Mouse (Mus musculus): ENCODE measurements around the gene 5730522E02Rik. TPM values are rescaled to one million over a fixed set of nuclear protein-coding genes. Genes with fewer than 3 reads are reported as not detected.

Gene 5730522E02Rik
- polyA plus RNA-seq, 1 experiment from 2014 or later, result 6.1 TPM

GRCm38 (mm10) chr11:25715447-25716321, 494.9 kb downstream of the 5730522E02Rik start:
- 90% methylated on average over 7 of the region's 7 CpGs for WGBS
- DNase-seq (ENCODE audit: low spot score) (no peak), ATAC-seq (replicated peaks; ENCODE audit: low FRiP score) (no peak)
- Histone ChIP-seq H3K4me3 (ENCODE audit: low read depth, low read length) (no peak overlapping the region), H3K27ac (ENCODE audit: low read depth, low read length) (no peak overlapping the region), H3K9ac (ENCODE audit: low read length) (no peak overlapping the region), H3K36me3 (ENCODE audit: control insufficient read depth, insufficient read depth, low read length) (no peaks in the 10 kb centered on the region), H3K27me3 (ENCODE audit: control insufficient read depth, insufficient read depth, low read length) (no peaks in the 10 kb centered on the region), H3K4me2 (ENCODE audit: low read depth, low read length, severe bottlenecking) (no peak overlapping the region), H3K9me3 (ENCODE audit: control insufficient read depth, low read length) (no peaks in the 10 kb centered on the region), H3K4me1 (replicated peaks; ENCODE audit: control insufficient read depth, insufficient read depth, low read length) (no peaks in the 10 kb centered on the region)

- Histone ChIP-seq H3K27me3 (ENCODE audit: control insufficient read depth, insufficient read depth, low read length) (no peaks in the 10 kb centered on the region), H3K36me3 (ENCODE audit: control insufficient read depth, insufficient read depth, low read length) (no peaks in the 10 kb centered on the region), H3K4me1 (replicated peaks; ENCODE audit: control insufficient read depth, insufficient read depth, low read length) (no peaks in the 10 kb centered on the region), H3K9ac (ENCODE audit: low read length) (no peak overlapping the region), H3K4me3 (ENCODE audit: low read depth, low read length) (no peak overlapping the region), H3K9me3 (ENCODE audit: control insufficient read depth, low read length) (no peaks in the 10 kb centered on the region), H3K4me2 (ENCODE audit: low read depth, low read length, severe bottlenecking) (no peak overlapping the region), H3K27ac (ENCODE audit: low read depth, low read length) (no peak overlapping the region)
- 71% methylated on average over 2 of the region's 2 CpGs for WGBS
- DNase-seq (ENCODE audit: low spot score), result no peak
- no peak for ATAC-seq (replicated peaks; ENCODE audit: low FRiP score)
Measured at GRCm38 (mm10) chr11:25710559-25710958, 500.0 kb downstream of the 5730522E02Rik start.

- H3K36me3 ChIP-seq (ENCODE audit: control insufficient read depth, insufficient read depth, low read length), result no peaks in the 10 kb centered on the region
- DNase-seq (ENCODE audit: low spot score) (no peak), ATAC-seq (replicated peaks; ENCODE audit: low FRiP score) (no peak)
- no peaks in the 10 kb centered on the region for H3K9me3 ChIP-seq (ENCODE audit: control insufficient read depth, low read length)
- 78% methylated on average over 4 of the region's 4 CpGs for WGBS
- no peaks in the 10 kb centered on the region for H3K4me1 ChIP-seq (replicated peaks; ENCODE audit: control insufficient read depth, insufficient read depth, low read length)
- H3K9ac ChIP-seq (ENCODE audit: low read length), result no peak overlapping the region
- H3K27me3 ChIP-seq (ENCODE audit: control insufficient read depth, insufficient read depth, low read length), result no peaks in the 10 kb centered on the region
- H3K4me2 ChIP-seq (ENCODE audit: low read depth, low read length, severe bottlenecking), result no peak overlapping the region
- no peak overlapping the region for H3K4me3 ChIP-seq (ENCODE audit: low read depth, low read length)
- H3K27ac ChIP-seq (ENCODE audit: low read depth, low read length), result no peak overlapping the region
Measured at GRCm38 (mm10) chr11:25709892-25710291, 500.7 kb downstream of the 5730522E02Rik start.

GRCm38 (mm10) chr11:25704332-25705168, 506.0 kb downstream of the 5730522E02Rik start:
- Histone ChIP-seq H3K4me3 (ENCODE audit: low read depth, low read length) (no peak overlapping the region), H3K9me3 (ENCODE audit: control insufficient read depth, low read length) (no peaks in the 10 kb centered on the region), H3K36me3 (ENCODE audit: control insufficient read depth, insufficient read depth, low read length) (no peaks in the 10 kb centered on the region), H3K27me3 (ENCODE audit: control insufficient read depth, insufficient read depth, low read length) (no peaks in the 10 kb centered on the region), H3K9ac (ENCODE audit: low read length) (no peak overlapping the region), H3K4me2 (ENCODE audit: low read depth, low read length, severe bottlenecking) (no peak overlapping the region), H3K27ac (ENCODE audit: low read depth, low read length) (no peak overlapping the region), H3K4me1 (replicated peaks; ENCODE audit: control insufficient read depth, insufficient read depth, low read length) (no peaks in the 10 kb centered on the region)
- ATAC-seq (replicated peaks; ENCODE audit: low FRiP score) (peak; percentile 44; the same call in 1 of the 2 replicates), DNase-seq (ENCODE audit: low spot score) (no peak)
- 60% methylated on average over 11 of the region's 11 CpGs for WGBS

GRCm38 (mm10) chr11:25702791-25703190, 507.8 kb downstream of the 5730522E02Rik start:
- H3K27me3 ChIP-seq (ENCODE audit: control insufficient read depth, insufficient read depth, low read length), result no peaks in the 10 kb centered on the region
- no peak overlapping the region for H3K9ac ChIP-seq (ENCODE audit: low read length)
- no peaks in the 10 kb centered on the region for H3K9me3 ChIP-seq (ENCODE audit: control insufficient read depth, low read length)
- no peak for DNase-seq (ENCODE audit: low spot score)
- 79% methylated on average over 3 of the region's 3 CpGs for WGBS
- peaks cover 2% of the 10 kb centered on the region; the same call in 1 of the 2 replicates for H3K4me1 ChIP-seq (replicated peaks; ENCODE audit: control insufficient read depth, insufficient read depth, low read length)
- ATAC-seq (replicated peaks; ENCODE audit: low FRiP score), result no peak
- no peak overlapping the region for H3K4me3 ChIP-seq (ENCODE audit: low read depth, low read length)
- H3K4me2 ChIP-seq (ENCODE audit: low read depth, low read length, severe bottlenecking), result no peak overlapping the region
- no peaks in the 10 kb centered on the region for H3K36me3 ChIP-seq (ENCODE audit: control insufficient read depth, insufficient read depth, low read length)
- no peak overlapping the region for H3K27ac ChIP-seq (ENCODE audit: low read depth, low read length)

- no peak for DNase-seq (ENCODE audit: low spot score)
- H3K4me1 ChIP-seq (replicated peaks; ENCODE audit: control insufficient read depth, insufficient read depth, low read length), result peaks cover 5% of the 10 kb centered on the region; the same call in 1 of the 2 replicates
- WGBS, result 8% methylated on average over 6 of the region's 6 CpGs
- ATAC-seq (replicated peaks; ENCODE audit: low FRiP score), result peak; percentile 74
- no peaks in the 10 kb centered on the region for H3K27me3 ChIP-seq (ENCODE audit: control insufficient read depth, insufficient read depth, low read length)
- peak overlapping the region; percentile 77 for H3K27ac ChIP-seq (ENCODE audit: low read depth, low read length)
- no peaks in the 10 kb centered on the region for H3K9me3 ChIP-seq (ENCODE audit: control insufficient read depth, low read length)
- no peaks in the 10 kb centered on the region for H3K36me3 ChIP-seq (ENCODE audit: control insufficient read depth, insufficient read depth, low read length)
- H3K9ac ChIP-seq (ENCODE audit: low read length), result peak overlapping the region; percentile 17; the same call in 1 of the 2 replicates
- no peak overlapping the region for H3K4me3 ChIP-seq (ENCODE audit: low read depth, low read length)
- H3K4me2 ChIP-seq (ENCODE audit: low read depth, low read length, severe bottlenecking), result peak overlapping the region; percentile 31; the same call in 1 of the 2 replicates
Measured at GRCm38 (mm10) chr11:25697508-25698193, 512.9 kb downstream of the 5730522E02Rik start.

GRCm38 (mm10) chr11:25696168-25696567, 514.4 kb downstream of the 5730522E02Rik start:
- ATAC-seq (replicated peaks; ENCODE audit: low FRiP score) (peak; percentile 61), DNase-seq (ENCODE audit: low spot score) (no peak)
- H3K9me3 ChIP-seq (ENCODE audit: control insufficient read depth, low read length), result no peaks in the 10 kb centered on the region
- no peak overlapping the region for H3K27ac ChIP-seq (ENCODE audit: low read depth, low read length)
- H3K4me1 ChIP-seq (replicated peaks; ENCODE audit: control insufficient read depth, insufficient read depth, low read length), result peaks cover 5% of the 10 kb centered on the region; the same call in 1 of the 2 replicates
- no peaks in the 10 kb centered on the region for H3K36me3 ChIP-seq (ENCODE audit: control insufficient read depth, insufficient read depth, low read length)
- 32% methylated on average over 5 of the region's 5 CpGs for WGBS
- H3K27me3 ChIP-seq (ENCODE audit: control insufficient read depth, insufficient read depth, low read length), result no peaks in the 10 kb centered on the region
- no peak overlapping the region for H3K4me2 ChIP-seq (ENCODE audit: low read depth, low read length, severe bottlenecking)
- no peak overlapping the region for H3K4me3 ChIP-seq (ENCODE audit: low read depth, low read length)
- no peak overlapping the region for H3K9ac ChIP-seq (ENCODE audit: low read length)

- no peaks in the 10 kb centered on the region for H3K4me1 ChIP-seq (replicated peaks; ENCODE audit: control insufficient read depth, insufficient read depth, low read length)
- H3K27ac ChIP-seq (ENCODE audit: low read depth, low read length), result no peak overlapping the region
- no peaks in the 10 kb centered on the region for H3K36me3 ChIP-seq (ENCODE audit: control insufficient read depth, insufficient read depth, low read length)
- H3K27me3 ChIP-seq (ENCODE audit: control insufficient read depth, insufficient read depth, low read length), result no peaks in the 10 kb centered on the region
- DNase-seq (ENCODE audit: low spot score) (no peak), ATAC-seq (replicated peaks; ENCODE audit: low FRiP score) (no peak)
- H3K9me3 ChIP-seq (ENCODE audit: control insufficient read depth, low read length), result no peaks in the 10 kb centered on the region
- WGBS, result 92% methylated on average over 4 of the region's 4 CpGs
- no peak overlapping the region for H3K4me2 ChIP-seq (ENCODE audit: low read depth, low read length, severe bottlenecking)
- no peak overlapping the region for H3K4me3 ChIP-seq (ENCODE audit: low read depth, low read length)
- no peak overlapping the region for H3K9ac ChIP-seq (ENCODE audit: low read length)
Measured at GRCm38 (mm10) chr11:25684731-25685130, 525.8 kb downstream of the 5730522E02Rik start.

Data from forebrain, embryonic 11.5 days (tissue).